Mouse (Mus musculus) stomach, embryonic 14.5 days (tissue): ENCODE data around the gene Park7. TPM values are rescaled to one million over a fixed set of nuclear protein-coding genes. Genes with fewer than 3 reads are reported as not detected.
"Not testable (repeated sequence)": the region's sequence is repeated elsewhere in the genome, so short reads cannot be mapped to it uniquely, and the experiment has no call there.

Experiments used
- ATAC-seq: fragments of 200-750 bp; cut with Nextera tagmentation; 2 replicates; pipeline ENCODE4 v1.8.0; 2017; ENCODE audit warnings: low read depth, moderate TSS enrichment; ENCODE audit not compliant: insufficient number of reproducible peaks, insufficient read depth, low FRiP score
- H3K27ac ChIP-seq: fragments of 300-500 bp; sonication (generic); 2 replicates; pipeline ENCODE4 v1.5.1; 2014; ENCODE audit warnings: mild to moderate bottlenecking, low read length, moderate library complexity, mixed read lengths
- H3K27me3 ChIP-seq: fragments of 300-500 bp; sonication (generic); 2 replicates; pipeline ENCODE4 v1.6.1; 2014; ENCODE audit warnings: low read length, control low read depth, mixed read lengths; ENCODE audit not compliant: control insufficient read depth, insufficient read depth
- H3K36me3 ChIP-seq: fragments of 300-500 bp; sonication (generic); 2 replicates; pipeline ENCODE4 v1.6.1; 2014; ENCODE audit warnings: mild to moderate bottlenecking, control low read depth, low read length, moderate library complexity, mixed read lengths; ENCODE audit not compliant: control insufficient read depth, insufficient read depth
- H3K4me1 ChIP-seq: fragments of 300-500 bp; sonication (generic); 2 replicates; pipeline ENCODE4 v1.6.1; 2014; ENCODE audit warnings: low read length, control low read depth, mixed read lengths; ENCODE audit not compliant: control insufficient read depth, insufficient read depth
- H3K4me2 ChIP-seq: fragments of 300-500 bp; sonication (generic); replicated peaks from 2 replicates; pipeline ENCODE4 v1.6.1; 2014; ENCODE audit warnings: low read depth, low read length, control low read depth
- H3K4me3 ChIP-seq: fragments of 300-500 bp; sonication (generic); 2 replicates; pipeline ENCODE4 v1.5.1; 2014; ENCODE audit warnings: low read depth, low read length, control low read depth
- H3K9ac ChIP-seq: fragments of 300-500 bp; sonication (generic); replicated peaks from 2 replicates; pipeline ENCODE4 v1.6.1; 2014; ENCODE audit warnings: low read depth, mild to moderate bottlenecking, control low read depth, low read length, moderate library complexity, mixed read lengths
- H3K9me3 ChIP-seq: fragments of 300-500 bp; sonication (generic); 2 replicates; pipeline ENCODE4 v1.6.1; 2016; ENCODE audit warnings: low read depth, low read length, control low read depth; ENCODE audit not compliant: control insufficient read depth
- WGBS: fragments of 180-500 bp; shearing (Covaris S2); extraction: QIAGEN DNeasy Blood & Tissue Kit; methylation state at CpG from one replicate; pipeline ENCODE4 v1.1.7; 2014; 5-methylcytosine and 5-hydroxymethylcytosine counted together
- polyA plus RNA-seq: library from polyadenylated mRNA; unstranded; fragments of >200 nt; fragmentation: Nextera tagmentation; extraction: Ambion mirVana; gene quantifications from 2 replicates; pipeline ENCODE4 v1.2.1, GENCODE M21; 2014

The Park7 gene
- polyA plus RNA-seq, 1 experiment from 2014 or later, result 440 TPM

DNA sequence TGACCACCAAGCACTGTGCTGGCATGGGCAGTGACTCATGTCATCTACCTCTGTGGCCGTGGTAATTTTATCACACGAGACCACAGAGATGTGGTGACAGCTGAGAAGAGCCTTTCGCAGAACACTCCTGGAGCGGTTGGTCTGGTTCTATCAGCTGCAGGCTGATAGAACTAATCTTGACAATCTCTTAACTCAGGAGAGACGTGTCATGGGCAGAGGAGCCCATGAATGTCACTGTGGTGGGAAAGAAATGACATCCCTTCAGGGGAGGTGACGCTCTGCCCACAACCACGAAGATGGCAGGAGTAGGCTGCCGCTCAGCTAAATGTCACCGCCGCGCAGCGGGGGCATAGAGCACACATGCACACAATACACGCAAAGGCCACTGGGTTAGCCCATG lies 10.1 kb upstream of the Park7 start:
- ATAC-seq, result no peak

DNA sequence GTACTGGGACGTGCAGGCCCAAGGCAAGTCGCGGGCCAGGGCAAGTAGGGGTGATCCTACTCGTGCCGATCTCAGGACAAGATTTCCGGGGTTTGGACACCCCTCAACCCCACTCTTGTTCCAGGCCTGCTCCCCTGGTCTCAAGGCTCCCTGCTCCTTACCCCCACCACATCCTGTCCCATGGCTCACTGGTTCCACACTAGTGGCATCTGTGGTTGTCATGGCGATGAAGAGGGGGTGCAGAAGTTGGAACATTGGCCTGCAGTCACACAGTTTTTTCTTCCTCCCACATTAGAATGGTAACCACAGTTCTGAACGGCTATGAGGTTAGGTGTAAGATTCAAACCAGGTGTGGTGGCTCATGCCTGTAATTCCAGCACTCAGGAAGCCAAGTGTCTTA lies 7.0 kb upstream of the Park7 start:
- no peak for ATAC-seq
- Histone ChIP-seq H3K4me3 (no peak overlapping the region), H3K4me2 (no peak overlapping the region)

More for the DNA sequence above, 10.1 kb upstream of the Park7 start:
- WGBS, result 78% methylated on average over 13 of the region's 13 CpGs
- no peaks in the 10 kb centered on the region for H3K36me3 ChIP-seq
- no peaks in the 10 kb centered on the region for H3K4me1 ChIP-seq
- no peak overlapping the region for H3K9ac ChIP-seq
- no peaks in the 10 kb centered on the region for H3K9me3 ChIP-seq
- no peak overlapping the region for H3K4me3 ChIP-seq
- no peak overlapping the region for H3K27ac ChIP-seq
- no peak overlapping the region for H3K4me2 ChIP-seq
- H3K27me3 ChIP-seq, result no peaks in the 10 kb centered on the region

DNA sequence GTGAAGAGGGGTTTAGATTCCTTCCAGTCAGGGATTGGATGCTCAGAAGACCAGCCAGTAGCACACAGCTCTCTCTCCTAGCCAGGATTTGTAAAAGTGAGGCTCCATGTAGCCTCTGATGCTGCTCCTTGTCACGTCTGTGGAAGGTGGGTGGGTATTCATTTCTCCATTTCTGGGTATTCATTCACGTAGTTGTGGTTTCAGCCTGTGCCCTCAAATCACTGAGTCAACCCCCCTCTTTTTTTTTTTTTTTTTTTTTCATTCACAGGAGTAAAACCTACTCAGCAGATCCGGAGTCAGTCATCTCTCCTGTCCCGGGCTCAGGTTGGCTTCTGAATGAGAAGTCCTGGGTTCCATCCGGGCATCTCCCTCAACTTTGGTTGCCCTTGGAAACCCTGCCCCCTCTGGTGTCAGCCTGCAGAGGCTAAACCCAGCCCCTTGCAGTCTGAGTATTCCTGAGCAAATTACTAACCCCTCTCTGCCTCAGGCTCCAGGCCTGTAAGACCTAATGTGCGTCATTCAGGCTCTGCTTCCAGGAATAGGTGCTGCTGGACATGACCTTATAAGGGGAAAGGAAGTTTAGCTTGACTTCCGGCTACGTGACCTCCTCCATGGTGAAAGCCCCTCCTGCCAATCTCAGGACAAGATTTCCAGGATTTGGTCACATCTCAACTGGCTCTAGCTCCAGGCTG lies 3.2 kb upstream of the Park7 start:
- no peak for ATAC-seq
- Histone ChIP-seq H3K27ac (no peak overlapping the region), H3K9me3 (no peaks in the 10 kb centered on the region), H3K9ac (no peak overlapping the region), H3K4me1 (peaks cover 15% of the 10 kb centered on the region; the same call in 1 of the 2 replicates), H3K4me2 (no peak overlapping the region), H3K4me3 (no peak overlapping the region), H3K27me3 (no peaks in the 10 kb centered on the region), H3K36me3 (no peaks in the 10 kb centered on the region)
- WGBS, result 75% methylated on average over 8 of the region's 8 CpGs

More for the DNA sequence above, 7.0 kb upstream of the Park7 start:
- H3K4me1 ChIP-seq, result no peaks in the 10 kb centered on the region
- no peak overlapping the region for H3K27ac ChIP-seq
- 72% methylated on average over 8 of the region's 8 CpGs for WGBS
- no peaks in the 10 kb centered on the region for H3K9me3 ChIP-seq
- no peak overlapping the region for H3K9ac ChIP-seq
- no peaks in the 10 kb centered on the region for H3K27me3 ChIP-seq
- H3K36me3 ChIP-seq, result no peaks in the 10 kb centered on the region

DNA sequence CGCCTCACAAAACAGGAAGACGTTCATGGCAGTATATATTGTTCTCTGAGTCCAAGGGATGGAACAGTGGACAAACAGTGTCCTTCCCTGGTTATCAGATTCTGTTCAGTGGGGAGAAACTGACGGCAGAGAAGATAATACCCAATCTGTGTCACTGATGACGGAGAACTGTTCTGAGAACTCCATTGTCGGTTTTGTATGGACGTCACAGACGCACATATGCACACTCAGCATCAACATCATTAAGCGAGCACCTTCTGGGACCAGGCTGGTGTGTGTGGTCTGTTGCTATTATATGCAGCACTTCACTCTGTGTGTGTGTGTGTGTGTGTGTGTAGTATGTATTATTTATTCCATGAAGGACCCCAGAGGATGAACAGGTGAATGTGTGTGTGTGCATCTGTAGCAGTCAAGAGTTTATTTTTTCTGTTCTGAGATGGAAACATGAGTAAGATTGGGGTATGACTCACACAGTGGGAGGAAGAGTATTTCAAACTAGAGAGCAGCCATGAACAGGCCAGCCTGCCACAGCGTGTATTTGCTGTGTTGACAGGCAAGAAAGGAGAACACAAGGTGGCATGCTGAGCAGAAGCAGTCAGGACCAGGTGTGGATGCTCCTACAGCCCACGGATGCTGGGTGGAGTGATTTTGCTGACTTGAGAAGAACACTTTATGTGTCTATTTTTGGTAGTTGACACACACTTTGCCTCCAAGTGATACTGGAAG lies 1.1 kb upstream of the Park7 start:
- WGBS, result 47% methylated on average over 10 of the region's 10 CpGs
- Histone ChIP-seq H3K9me3 (no peaks in the 10 kb centered on the region), H3K9ac (0 out of 2 replicates have a peak overlapping the region, but pooled peaks have one; percentile 62), H3K4me1 (peaks cover 15% of the 10 kb centered on the region; the same call in 1 of the 2 replicates), H3K36me3 (no peaks in the 10 kb centered on the region), H3K27me3 (no peaks in the 10 kb centered on the region), H3K27ac (no peak overlapping the region), H3K4me2 (peak overlapping the region; percentile 56), H3K4me3 (peak overlapping the region; percentile 66)
- ATAC-seq, result no peak

DNA sequence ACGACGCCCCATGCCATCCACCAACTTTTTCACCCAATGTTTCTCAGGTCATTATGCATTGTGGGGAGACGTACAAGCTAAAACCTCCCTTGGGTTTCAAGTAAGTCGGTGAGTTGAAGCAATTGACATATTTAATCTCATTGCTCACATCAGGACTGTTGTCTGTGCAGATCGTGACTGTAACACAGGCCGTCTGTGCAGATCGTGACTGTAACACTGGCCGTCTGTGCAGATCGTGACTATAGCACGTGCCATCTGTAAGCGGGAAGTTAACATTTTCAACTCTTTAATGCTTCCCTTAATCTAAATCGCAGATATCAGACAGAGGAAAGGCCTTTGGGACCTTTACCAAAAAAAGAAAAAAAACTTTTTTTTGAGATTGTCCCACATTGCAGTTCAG lies 494 bp downstream of the Park7 start:
- Histone ChIP-seq H3K4me3 (peak overlapping the region; percentile 66), H3K27me3 (no peaks in the 10 kb centered on the region), H3K27ac (peak overlapping the region; percentile 85), H3K36me3 (no peaks in the 10 kb centered on the region), H3K9me3 (no peaks in the 10 kb centered on the region), H3K4me2 (peak overlapping the region; percentile 56), H3K4me1 (peaks cover 17% of the 10 kb centered on the region; the same call in 1 of the 2 replicates), H3K9ac (peak overlapping the region; percentile 73)
- no peak for ATAC-seq
- WGBS, result 15% methylated on average over 12 of the region's 12 CpGs

DNA sequence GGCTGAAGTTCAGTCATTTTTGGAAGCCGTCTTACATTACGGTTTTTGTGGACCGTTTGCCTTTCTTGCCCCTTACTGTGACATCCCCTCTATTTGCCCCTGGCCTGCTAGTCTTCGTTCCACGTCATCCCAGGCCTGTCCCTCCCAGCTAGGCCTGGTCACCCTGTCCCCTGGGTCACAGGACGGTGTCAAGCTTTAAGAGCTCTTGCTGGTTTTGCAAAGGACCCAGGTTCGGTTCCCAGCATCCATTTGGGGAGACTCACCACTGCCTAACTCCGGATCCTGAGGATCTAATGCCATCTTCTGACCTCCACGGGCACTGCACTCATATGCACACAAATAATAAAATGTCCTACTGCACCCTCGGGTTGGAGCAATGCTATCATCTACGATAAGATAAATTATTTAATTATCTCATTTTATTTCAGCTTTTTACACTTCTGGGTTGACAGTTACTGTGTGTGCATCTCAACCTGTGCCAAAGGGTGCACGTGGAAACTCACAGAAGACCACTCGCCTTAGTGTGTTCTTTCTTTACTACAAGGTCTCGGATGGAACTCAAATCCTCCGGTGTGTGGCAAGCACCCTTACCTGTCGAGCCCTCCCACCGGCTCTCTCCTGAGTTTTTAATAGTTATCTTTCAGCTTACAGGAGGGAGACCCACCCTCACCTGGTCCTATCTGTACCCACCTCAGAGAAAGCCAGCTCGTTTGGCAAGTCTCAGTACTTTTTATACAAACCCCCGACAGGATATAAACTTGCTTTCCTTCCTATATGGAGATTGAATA lies 3.9 kb downstream of the Park7 start:
- H3K4me2 ChIP-seq, result peak overlapping the region; percentile 26
- no peak for ATAC-seq
- H3K4me3 ChIP-seq, result peak overlapping the region; percentile 91; the same call in 1 of the 2 replicates
- H3K9me3 ChIP-seq, result no peaks in the 10 kb centered on the region
- H3K9ac ChIP-seq, result no peak overlapping the region
- 86% methylated on average over 19 of the region's 19 CpGs for WGBS
- H3K27ac ChIP-seq, result peak overlapping the region; percentile 63; the same call in 1 of the 2 replicates
- H3K36me3 ChIP-seq, result peaks cover 12% of the 10 kb centered on the region
- no peaks in the 10 kb centered on the region for H3K27me3 ChIP-seq
- peaks cover 18% of the 10 kb centered on the region; the same call in 1 of the 2 replicates for H3K4me1 ChIP-seq

DNA sequence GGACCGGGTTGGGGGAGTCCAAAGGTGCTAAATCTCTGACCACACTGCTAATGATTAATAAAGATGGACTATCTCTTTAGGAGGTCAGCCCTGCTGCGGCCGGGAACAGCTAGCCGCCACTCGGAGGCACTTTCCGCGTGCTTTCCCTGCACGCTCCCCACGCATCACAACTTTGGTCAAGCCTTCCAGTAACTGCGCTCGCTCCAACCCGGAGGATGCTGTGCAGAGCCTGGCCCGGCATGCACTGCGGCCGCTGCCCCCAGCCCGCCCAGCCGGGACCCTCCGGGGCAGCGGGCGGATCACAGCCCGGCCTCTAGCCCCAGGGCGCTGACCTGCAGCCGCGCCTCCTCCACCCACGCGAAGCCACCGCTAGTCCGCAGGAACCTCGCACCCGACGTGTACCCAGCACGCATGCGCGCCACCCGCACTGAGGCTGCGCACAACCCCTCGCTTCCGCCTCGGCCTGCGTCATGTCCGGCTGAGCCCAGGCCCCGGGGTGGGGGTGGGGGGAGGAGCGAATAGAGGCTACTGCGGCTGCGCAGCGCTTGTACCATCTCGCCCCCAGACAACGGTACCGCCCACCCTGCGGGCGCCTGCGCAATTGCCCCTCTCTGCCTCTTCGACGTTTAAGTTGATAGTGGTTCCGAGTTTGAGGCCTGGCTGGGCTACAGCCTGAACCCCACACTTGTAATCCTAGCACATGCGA lies 4.6 kb downstream of the Park7 start:
- H3K36me3 ChIP-seq, result peaks cover 17% of the 10 kb centered on the region
- ATAC-seq, result peak; percentile 92
- H3K4me3 ChIP-seq, result peak overlapping the region; percentile 91
- under 1% methylated on average over 56 of the region's 56 CpGs for WGBS
- H3K4me2 ChIP-seq, result peak overlapping the region; percentile 76
- no peaks in the 10 kb centered on the region for H3K9me3 ChIP-seq
- peak overlapping the region; percentile 70 for H3K27ac ChIP-seq
- peaks cover 12% of the 10 kb centered on the region; the same call in 1 of the 2 replicates for H3K4me1 ChIP-seq
- no peaks in the 10 kb centered on the region for H3K27me3 ChIP-seq
- H3K9ac ChIP-seq, result peak overlapping the region; percentile 63

DNA sequence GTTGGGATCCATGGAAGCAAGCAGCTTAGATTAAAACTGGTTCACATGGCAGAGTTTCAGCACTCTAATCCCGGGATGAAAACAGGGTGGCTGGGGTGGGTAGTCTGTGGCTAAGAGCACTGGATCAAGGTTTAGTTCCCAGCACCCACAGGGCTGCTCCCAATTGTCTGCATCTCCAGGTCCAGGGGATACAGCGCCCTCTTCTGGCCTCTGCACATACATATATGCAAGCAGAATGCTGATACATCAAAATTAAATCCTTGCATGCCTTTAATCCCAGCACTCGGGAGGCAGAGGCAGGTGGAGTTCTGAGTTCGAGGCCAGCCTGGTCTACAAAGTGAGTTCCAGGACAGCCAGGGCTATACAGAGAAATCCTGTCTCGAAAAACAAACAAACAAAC lies 5.7 kb downstream of the Park7 start:
- not testable (repeated sequence) for H3K4me1 ChIP-seq, H3K9me3 ChIP-seq, H3K4me3 ChIP-seq, H3K9ac ChIP-seq, H3K27me3 ChIP-seq, H3K27ac ChIP-seq, ATAC-seq
- H3K4me2 ChIP-seq, result peak overlapping the region; percentile 76; the same call in 1 of the 2 replicates
- WGBS, result 78% methylated on average over 5 of the region's 5 CpGs
- peaks cover 25% of the 10 kb centered on the region for H3K36me3 ChIP-seq
